Mouse (Mus musculus) left cerebral cortex, adult 2 months (tissue): Measurements from ENCODE around the gene Shbg. TPM values are rescaled to one million over a fixed set of nuclear protein-coding genes. Genes with fewer than 3 reads are reported as not detected.
"Not testable (repeated sequence)": the region's sequence is repeated elsewhere in the genome, so short reads cannot be mapped to it uniquely, and the experiment has no call there.

ENCODE experiments used
- DNase-seq, 2 experiments: peaks; one replicate each; pipeline ENCODE4 v3.0.0; 2021 to 2022; ENCODE audit warnings: low spot score in 2 of 2, mixed read lengths in 1 of 2; ENCODE audit errors: extremely low spot score in 1 of 2
- H3K27ac ChIP-seq: fragments of 200-600 bp; 2 replicates; pipeline ENCODE4 v1.8.1; 2022
- H3K4me3 ChIP-seq: fragments of 200-600 bp; 2 replicates; pipeline ENCODE4 v1.8.1; 2022
- CTCF ChIP-seq: fragments of 200-600 bp; IDR thresholded peaks from 2 replicates; pipeline ENCODE4 v1.8.1; 2022; ENCODE audit warnings: antibody characterized with exemption, mild to moderate bottlenecking, moderate library complexity
- intact Hi-C: fragments of 180-260 bp; cut with DNase I; formaldehyde crosslinking; loops from one replicate; pipeline ENCODE4 v1.15.1; 2025
- total RNA-seq, 2 experiments: library from RNA; stranded (reverse); gene quantifications; 2 replicates each; pipeline ENCODE4 v1.2.3; 2021

Gene Shbg
- total RNA-seq, 2 experiments from 2014 or later = not detected

DNA sequence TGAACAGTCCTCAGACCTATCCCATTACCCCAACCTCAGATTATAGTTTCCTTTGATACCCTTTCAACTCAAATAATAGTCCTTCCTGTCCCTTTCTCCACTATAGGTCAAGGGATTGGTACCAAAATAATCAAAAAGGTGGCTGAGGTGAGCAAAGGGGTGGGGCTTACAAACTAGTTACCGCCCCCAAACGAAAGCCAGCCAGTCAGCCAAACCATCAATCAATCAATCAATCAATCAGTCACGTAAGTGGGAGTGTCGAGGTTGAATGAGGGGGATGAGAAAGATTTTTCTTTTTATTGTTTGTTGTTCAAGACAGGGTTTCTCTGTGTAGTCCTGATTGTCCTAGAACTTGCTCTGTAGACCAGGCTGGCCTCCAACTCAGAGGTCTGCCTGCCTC is 5.3 kb upstream of the Shbg start:
- H3K4me3 ChIP-seq = peak overlapping the region; percentile 52; the same call in 1 of the 2 replicates
- intact Hi-C loops = no loop called here
- 0 out of 2 replicates have a peak overlapping the region, but pooled peaks have one; percentile 28 for H3K27ac ChIP-seq
- no peak for DNase-seq
- TF ChIP-seq CTCF = no peak

DNA sequence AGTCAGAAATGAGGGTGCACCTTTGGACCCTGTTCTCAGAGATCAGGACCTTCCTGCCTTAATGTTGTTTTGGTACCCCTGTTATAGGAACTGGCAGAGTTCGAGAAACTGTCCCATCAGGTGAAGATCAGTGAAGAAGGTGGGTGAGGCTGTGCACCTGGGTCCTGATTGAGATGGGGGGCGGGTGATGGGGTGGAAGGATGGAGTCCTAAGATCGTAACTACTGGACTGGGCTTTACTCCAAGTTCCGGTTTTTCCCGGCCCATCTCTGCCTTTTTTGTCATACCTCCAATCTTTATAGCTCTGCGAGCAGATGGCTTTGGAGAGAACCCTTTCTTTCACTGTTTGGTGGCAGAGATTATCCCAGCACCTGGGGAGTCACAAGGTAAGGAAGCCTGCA is 4.7 kb upstream of the Shbg start:
- DNase-seq = no peak
- peak overlapping the region; percentile 52 for H3K4me3 ChIP-seq
- intact Hi-C loops = no loop called here
- peak overlapping the region; percentile 85 for H3K27ac ChIP-seq
- TF ChIP-seq CTCF = no peak

GRCm38 (mm10) chr11:69621571-69622268 is 4.0 kb upstream of the Shbg start, which contains the start of gene Sat2:
Gene Sat2, plus strand, starts transcription at chr11:69622024.
- peak in 1 of 2 experiments; percentile 30 for DNase-seq
- intact Hi-C loops = no loop called here
- Histone ChIP-seq H3K4me3 (peak within 1 kb of the TSS; percentile 52), H3K27ac (peak within 1 kb of the TSS; percentile 85)
- TF ChIP-seq CTCF = no peak

DNA sequence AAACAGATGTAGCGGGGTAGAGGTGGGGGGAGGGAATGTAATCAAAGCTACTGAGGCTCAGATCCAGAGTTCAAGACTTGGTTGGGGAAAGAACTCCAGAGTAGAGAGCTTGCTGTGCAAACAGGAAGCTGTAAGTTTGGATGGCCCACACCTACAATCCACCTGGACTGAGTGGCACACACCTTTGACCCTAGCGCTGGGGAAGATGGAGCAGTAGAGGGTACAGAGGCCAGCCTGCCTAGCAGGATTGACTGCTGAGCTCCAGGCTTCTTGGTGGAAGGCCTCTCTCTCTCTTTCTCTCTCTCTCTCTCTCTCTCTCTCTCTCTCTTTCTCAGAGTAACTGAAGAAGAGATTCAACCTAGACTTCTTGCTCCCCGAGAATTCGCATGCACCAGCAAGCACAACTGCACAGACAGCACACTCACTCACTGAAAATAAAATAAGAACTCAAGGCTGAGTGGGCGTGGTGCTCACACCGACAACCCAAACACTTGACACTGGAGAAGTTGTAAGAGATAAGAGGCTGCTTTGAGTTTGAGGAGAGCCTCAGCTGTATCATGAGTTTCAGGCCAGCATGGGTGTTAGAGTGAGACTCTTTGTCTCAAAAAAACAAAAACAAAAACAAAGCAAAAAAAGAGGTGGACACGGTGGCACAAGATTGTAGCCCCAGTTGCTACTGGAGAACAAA is 2.8 kb upstream of the Shbg start:
- Histone ChIP-seq H3K4me3 (no peak overlapping the region), H3K27ac (no peak overlapping the region)
- intact Hi-C loops = no loop called here
- DNase-seq = no peak
- TF ChIP-seq CTCF = no peak

- Histone ChIP-seq H3K27ac (no peak overlapping the region), H3K4me3 (no peak overlapping the region)
- DNase-seq = no peak
- no peak for TF ChIP-seq CTCF
- intact Hi-C loops = no loop called here
These were observed 924 bp downstream of the Shbg start for GRCm38 (mm10) chr11:69616781-69617180.

GRCm38 (mm10) chr11:69614257-69614588 is 3.5 kb downstream of the Shbg start:
- H3K27ac ChIP-seq, H3K4me3 ChIP-seq, DNase-seq: not testable (repeated sequence)
- intact Hi-C loops = loop anchor here (1.0 kb wide), 1 partner anchor 35 kb away; no protein-coding TSS in a partner anchor

DNA sequence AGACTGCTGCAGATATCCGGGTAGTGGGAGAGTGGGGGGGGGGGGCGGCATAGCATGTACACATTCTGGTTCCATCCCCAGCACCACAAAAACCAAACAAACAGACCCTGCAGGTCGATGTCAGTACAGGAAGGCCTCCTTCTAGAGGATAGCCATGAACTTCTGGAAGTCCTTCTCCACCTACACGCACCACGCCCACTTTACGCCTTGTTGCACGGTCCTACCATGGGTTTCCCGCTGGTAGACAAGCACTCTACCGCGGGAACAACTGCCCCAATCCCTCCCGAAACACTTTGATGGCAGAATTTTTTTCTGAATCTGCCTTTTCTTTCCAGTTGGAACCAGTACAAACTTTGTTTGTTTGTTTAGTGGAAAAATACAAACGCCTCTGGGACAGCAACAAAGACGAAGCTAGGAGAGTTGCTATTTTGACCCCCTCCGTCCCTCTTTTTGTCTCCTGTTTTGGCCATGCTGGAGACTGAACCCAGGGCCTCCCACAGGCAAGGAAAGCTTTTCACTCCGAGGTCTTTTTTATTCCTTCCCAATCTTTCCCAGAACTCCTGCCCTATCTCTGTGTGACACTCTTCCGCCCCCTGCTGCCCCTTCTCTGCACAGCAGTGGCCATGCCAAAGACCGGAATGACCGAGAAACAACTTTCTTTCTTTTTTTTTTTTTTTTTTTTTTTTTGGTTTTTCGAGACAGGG is 4.0 kb downstream of the Shbg start:
- peak overlapping the region; percentile 40 for H3K27ac ChIP-seq

GRCm38 (mm10) chr11:69610899-69611298 is 6.8 kb downstream of the Shbg start:
- DNase-seq = no peak
- no peak overlapping the region for H3K27ac ChIP-seq
- TF ChIP-seq CTCF = no peak
- H3K4me3 ChIP-seq = no peak overlapping the region
- intact Hi-C loops = no loop called here

More for the DNA sequence above, 4.0 kb downstream of the Shbg start:
- H3K4me3 ChIP-seq = peak overlapping the region; percentile 24
- intact Hi-C loops = loop anchor here (1.0 kb wide), 1 partner anchor 34 kb away; no protein-coding TSS in a partner anchor
- peak; percentile 70 for TF ChIP-seq CTCF
- peak; percentile 68 to 74 for DNase-seq

DNA sequence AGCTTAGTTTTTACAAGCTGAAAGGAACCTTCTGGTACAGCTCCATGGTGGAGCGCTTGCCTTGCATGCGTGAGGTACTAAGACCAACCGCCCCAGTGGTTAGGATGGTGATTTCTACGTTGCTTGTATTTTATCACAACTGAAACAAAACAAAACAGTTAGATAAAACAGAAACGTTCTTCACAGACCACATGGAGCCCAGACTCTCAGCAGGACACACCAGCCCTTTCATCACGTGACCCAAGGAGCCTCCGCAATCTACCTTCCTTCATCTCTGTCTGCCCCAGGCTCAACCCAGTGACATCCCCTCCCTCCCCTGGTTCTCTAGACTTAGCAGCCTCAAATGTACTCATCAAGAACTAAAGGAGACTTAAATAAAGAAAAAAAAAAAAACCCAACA is 8.3 kb downstream of the Shbg start:
- H3K4me3 ChIP-seq = no peak overlapping the region
- DNase-seq = no peak
- H3K27ac ChIP-seq = no peak overlapping the region
- intact Hi-C loops = no loop called here
- TF ChIP-seq CTCF = no peak

- no peak overlapping the region for H3K4me3 ChIP-seq
- no peak for TF ChIP-seq CTCF
- no peak for DNase-seq
- no peak overlapping the region for H3K27ac ChIP-seq
- intact Hi-C loops = no loop called here
These were observed 9.2 kb downstream of the Shbg start for GRCm38 (mm10) chr11:69608525-69608924.

GRCm38 (mm10) chr11:69606832-69607231 is 10.9 kb downstream of the Shbg start:
- Histone ChIP-seq H3K27ac (no peak overlapping the region), H3K4me3 (no peak overlapping the region)
- no peak for DNase-seq
- no peak for TF ChIP-seq CTCF
- intact Hi-C loops = no loop called here

DNA sequence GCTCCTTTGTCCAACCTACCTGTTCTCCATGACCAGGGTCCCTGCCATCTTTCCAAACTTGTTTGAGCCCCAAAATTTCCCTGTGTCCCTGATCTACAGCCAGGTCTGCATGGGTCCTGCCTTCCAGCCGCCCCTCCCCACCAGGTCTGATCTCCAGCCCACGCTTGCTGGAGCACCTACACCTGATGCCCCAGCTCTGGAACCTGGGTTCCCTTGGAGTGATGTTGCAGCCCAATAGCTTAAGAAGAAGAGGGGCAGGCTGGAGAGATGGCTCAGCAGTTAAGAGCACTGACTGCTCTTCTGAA is 11.3 kb downstream of the Shbg start:
- peak overlapping the region; percentile 67; the same call in 1 of the 2 replicates for H3K4me3 ChIP-seq
- no peak for TF ChIP-seq CTCF
- no peak overlapping the region for H3K27ac ChIP-seq
- intact Hi-C loops = no loop called here
- DNase-seq = no peak
